Mouse (Mus musculus) CD4-positive, CD25-positive, alpha-beta regulatory T cell, adult 2 months (primary cell): ENCODE data around the gene Gm10334.
"Not testable (repeated sequence)": the region's sequence is repeated elsewhere in the genome, so short reads cannot be mapped to it uniquely, and the experiment has no call there.

Experiments
- DNase-seq: peaks from one replicate; pipeline ENCODE4 v3.0.0-alpha.2; 2012; ENCODE audit warnings: low read depth, low spot score

The Gm10334 gene

DNA sequence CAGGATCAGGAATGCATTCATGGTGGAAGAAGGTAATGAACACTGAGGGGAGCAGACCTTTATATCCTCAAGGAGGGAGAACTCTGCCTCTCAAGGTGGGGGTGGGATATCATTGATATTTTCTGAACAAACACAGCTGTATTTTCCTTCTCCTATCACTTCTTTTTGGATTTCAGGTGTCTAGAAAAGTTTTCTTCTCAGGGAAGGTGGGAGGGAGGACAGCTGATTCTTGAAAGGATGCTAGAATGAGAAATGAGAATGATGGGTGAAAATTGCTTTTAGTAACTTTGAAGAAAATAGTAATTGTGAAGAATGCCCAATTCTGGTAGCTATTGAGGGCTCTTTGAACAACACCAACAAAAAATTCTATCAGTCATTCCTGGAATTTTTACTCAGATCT, at the start of gene Gm10334:
TSS of gene Gm10334 (minus strand) at position 101 of the 400 bp plus-strand sequence.
- DNase-seq, result not testable (repeated sequence)

DNA sequence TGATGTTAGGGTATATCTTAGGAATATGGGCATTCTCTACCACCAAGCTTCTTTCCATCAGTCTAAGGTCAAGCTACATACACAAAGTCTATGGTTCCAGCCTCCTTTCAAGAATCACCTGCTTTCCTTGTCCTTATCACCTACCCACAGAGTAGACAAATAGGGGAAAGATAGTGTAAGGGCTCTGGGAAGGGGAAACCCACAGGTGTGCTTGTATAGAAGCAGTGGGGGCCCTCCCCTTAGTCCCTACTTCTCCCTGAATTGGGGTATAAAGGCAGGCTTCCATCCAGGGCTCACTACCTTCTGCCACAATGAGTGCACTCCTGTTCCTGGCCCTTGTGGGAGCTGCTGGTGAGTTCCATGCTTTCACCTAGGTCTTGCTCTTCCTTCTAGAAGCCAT, 12.7 kb upstream of the Gm10334 start, which contains the start of gene Prss1:
TSS of gene Prss1 (plus strand) at position 301 of the 400 bp plus-strand sequence.
- not testable (repeated sequence) for DNase-seq

DNA sequence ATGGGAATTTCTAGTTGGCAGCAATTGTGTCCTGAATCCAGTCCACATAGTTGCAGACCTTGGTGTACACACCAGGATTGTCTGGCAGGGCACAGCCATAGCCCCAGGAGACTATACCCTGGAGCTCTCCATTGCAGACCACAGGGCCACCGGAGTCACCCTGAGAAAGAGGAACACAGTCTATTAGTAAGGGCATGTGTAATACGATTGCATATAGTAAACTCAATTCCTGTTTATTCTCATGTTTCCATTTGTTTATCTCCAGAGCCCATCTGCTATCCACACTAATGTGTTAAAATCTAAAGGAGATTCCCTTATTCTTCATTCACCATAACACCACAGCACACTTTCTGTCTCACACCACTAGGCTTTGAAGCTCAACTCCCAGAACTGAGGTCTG, 3.7 kb downstream of the Gm10334 start:
- DNase-seq, result not testable (repeated sequence)
